Mouse (Mus musculus) G1E-ER4 (cell line): ENCODE results near the gene Ptgr2. TPM values are rescaled to one million over a fixed set of nuclear protein-coding genes. Genes with fewer than 3 reads are reported as not detected.

Source experiments
- GATA1 ChIP-seq: IDR thresholded peaks from one replicate; pipeline ENCODE4 v1.8.0; 2012; ENCODE audit warnings: low read length, inconsistent platforms
- polyA plus RNA-seq: library from polyadenylated mRNA; stranded (reverse); fragments of >175 nt; gene quantifications from 2 replicates; pipeline ENCODE4 v1.2.3, GENCODE M21; 2012

Ptgr2 gene
- polyA plus RNA-seq, 1 experiment = 6.2 TPM

GRCm38 (mm10) chr12:84285593-84285968 lies 549 bp downstream of the Ptgr2 start:
- no peak for TF ChIP-seq GATA1

- TF ChIP-seq GATA1 = no peak
Measured at GRCm38 (mm10) chr12:84288461-84288860, 3.4 kb downstream of the Ptgr2 start.

- TF ChIP-seq GATA1 = no peak
Measured at GRCm38 (mm10) chr12:84297851-84298250, 12.8 kb downstream of the Ptgr2 start.

GRCm38 (mm10) chr12:84299265-84299664 lies 14.2 kb downstream of the Ptgr2 start:
- TF ChIP-seq GATA1 = no peak

- no peak for TF ChIP-seq GATA1
Measured at GRCm38 (mm10) chr12:84304101-84304500, 19.1 kb downstream of the Ptgr2 start.

- no peak for TF ChIP-seq GATA1
Measured at GRCm38 (mm10) chr12:84304554-84304953, 19.5 kb downstream of the Ptgr2 start.

- no peak for TF ChIP-seq GATA1
Measured at GRCm38 (mm10) chr12:84311306-84311705, 26.3 kb downstream of the Ptgr2 start.

- no peak for TF ChIP-seq GATA1
Measured at GRCm38 (mm10) chr12:84316006-84316405, 31.0 kb downstream of the Ptgr2 start.

GRCm38 (mm10) chr12:84316721-84317621 lies 31.9 kb downstream of the Ptgr2 start, which contains the start of gene Zfp410:
Zfp410 (plus strand) TSS chr12:84316852.
- no peak for TF ChIP-seq GATA1

- TF ChIP-seq GATA1 = no peak
Measured at GRCm38 (mm10) chr12:84327111-84327512, 42.1 kb downstream of the Ptgr2 start.

GRCm38 (mm10) chr12:84336963-84337625 lies 52.1 kb downstream of the Ptgr2 start:
- no peak for TF ChIP-seq GATA1

- TF ChIP-seq GATA1 = no peak
Measured at GRCm38 (mm10) chr12:84347192-84347591, 62.2 kb downstream of the Ptgr2 start.

GRCm38 (mm10) chr12:84361555-84362489 lies 76.8 kb downstream of the Ptgr2 start, which contains the start of the genes Coq6 and Fam161b:
Coq6 (plus strand) TSS chr12:84361657.
Fam161b (minus strand) TSS chr12:84361833.
- TF ChIP-seq GATA1 = no peak

- no peak for TF ChIP-seq GATA1
Measured at GRCm38 (mm10) chr12:84362872-84363271, 77.8 kb downstream of the Ptgr2 start.

- TF ChIP-seq GATA1 = no peak
Measured at GRCm38 (mm10) chr12:84364291-84364690, 79.3 kb downstream of the Ptgr2 start.
